Mouse (Mus musculus): Measurements from ENCODE around the gene Hist1h2ab. TPM values are rescaled to one million over a fixed set of nuclear protein-coding genes. Genes with fewer than 3 reads are reported as not detected.
A peak's percentile ranks its signal among the peaks of the same experiment; 100 is the strongest.
"Not testable (repeated sequence)": the region's sequence is repeated elsewhere in the genome, so short reads cannot be mapped to it uniquely, and the experiment has no call there.

The Hist1h2ab gene
- polyA plus RNA-seq, 1 experiment from 2014 or later, result 7.2 TPM

GRCm38 (mm10) chr13:23739922-23740252 lies 11.0 kb upstream of the Hist1h2ab start:
- peaks cover 22% of the 10 kb centered on the region for H3K4me1 ChIP-seq
- peak overlapping the region; percentile 98 for H3K4me2 ChIP-seq
- WGBS, result under 1% methylated on average over 14 of the region's 14 CpGs
- H3K36me3 ChIP-seq (replicated peaks), result no peaks in the 10 kb centered on the region
- ATAC-seq (replicated peaks), result no peak; the same call in 1 of the 2 replicates
- peak overlapping the region; percentile 33; the same call in 1 of the 2 replicates for H3K9ac ChIP-seq
- no peaks in the 10 kb centered on the region for H3K27me3 ChIP-seq (replicated peaks)
- H3K27ac ChIP-seq, result peak overlapping the region; percentile 78; the same call in 1 of the 2 replicates
- no peaks in the 10 kb centered on the region for H3K9me3 ChIP-seq
- H3K4me3 ChIP-seq, result peak overlapping the region; percentile 51

DNA sequence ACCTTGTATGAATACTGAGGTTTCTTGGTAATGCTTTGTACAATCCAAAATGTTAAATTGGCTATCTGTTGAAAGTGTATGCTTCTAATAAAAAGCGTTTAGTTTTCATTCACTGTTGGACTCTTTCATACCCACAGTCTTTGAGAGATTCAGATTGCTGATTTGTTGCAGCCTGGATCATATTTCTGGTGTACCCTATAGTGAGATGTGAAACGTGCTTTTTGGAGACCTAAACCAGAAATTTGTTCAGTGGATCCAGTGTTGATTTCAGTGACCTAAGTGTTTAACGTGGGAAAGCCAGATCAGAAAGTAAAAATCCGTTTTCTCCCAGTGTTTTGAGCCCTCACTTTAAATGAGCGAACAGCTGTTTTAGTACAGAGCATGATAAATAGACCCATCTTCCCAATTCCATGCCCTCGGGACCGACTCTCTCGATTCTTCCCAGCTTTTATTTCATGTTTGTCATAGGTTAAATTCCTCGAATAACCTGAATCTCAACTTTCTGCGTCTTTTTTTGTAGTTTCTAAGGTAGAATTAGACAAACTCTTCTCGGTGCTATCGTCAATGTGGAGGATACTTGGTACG lies 10.6 kb upstream of the Hist1h2ab start:
- WGBS, result 36% methylated on average over 13 of the region's 13 CpGs

DNA sequence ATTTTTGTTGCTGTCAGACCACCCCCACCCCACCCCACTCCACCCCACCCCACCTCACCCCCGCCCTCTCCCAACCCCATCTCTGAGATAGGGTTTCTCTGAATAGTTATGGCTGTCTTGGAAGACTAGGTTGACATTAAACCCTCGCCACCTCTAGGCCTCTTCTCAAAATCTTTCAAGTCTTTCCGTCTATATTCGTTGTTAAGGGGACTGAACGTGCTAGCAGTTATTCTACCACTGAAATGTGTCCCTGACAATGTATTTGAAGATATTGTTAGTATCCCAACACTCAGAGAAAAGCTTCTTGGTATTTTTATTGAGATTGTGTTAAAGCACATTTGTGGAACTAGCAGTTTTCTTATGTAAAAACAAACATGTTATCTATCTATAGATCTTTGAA lies 10.0 kb upstream of the Hist1h2ab start:
- no peak overlapping the region for H3K9ac ChIP-seq
- H3K4me2 ChIP-seq, result no peak overlapping the region
- H3K4me1 ChIP-seq, result peaks cover 28% of the 10 kb centered on the region
- H3K27me3 ChIP-seq (replicated peaks), result no peaks in the 10 kb centered on the region
- WGBS, result 67% methylated on average over 5 of the region's 5 CpGs
- no peak overlapping the region for H3K4me3 ChIP-seq
- ATAC-seq (replicated peaks), result no peak
- H3K27ac ChIP-seq, result no peak overlapping the region
- H3K36me3 ChIP-seq (replicated peaks), result no peaks in the 10 kb centered on the region
- no peaks in the 10 kb centered on the region for H3K9me3 ChIP-seq

More for the DNA sequence above, 10.6 kb upstream of the Hist1h2ab start:
- Histone ChIP-seq H3K27ac (peak overlapping the region; percentile 78; the same call in 1 of the 2 replicates), H3K9ac (peak overlapping the region; percentile 33; the same call in 1 of the 2 replicates), H3K4me1 (peaks cover 24% of the 10 kb centered on the region), H3K4me3 (peak overlapping the region; percentile 51), H3K36me3 (replicated peaks) (no peaks in the 10 kb centered on the region), H3K27me3 (replicated peaks) (no peaks in the 10 kb centered on the region), H3K4me2 (peak overlapping the region; percentile 98), H3K9me3 (no peaks in the 10 kb centered on the region)
- ATAC-seq (replicated peaks), result no peak

- H3K9ac ChIP-seq, result no peak overlapping the region
- ATAC-seq (replicated peaks), result no peak
- H3K36me3 ChIP-seq (replicated peaks), result no peaks in the 10 kb centered on the region
- no peaks in the 10 kb centered on the region for H3K9me3 ChIP-seq
- no peak overlapping the region for H3K27ac ChIP-seq
- H3K27me3 ChIP-seq (replicated peaks), result no peaks in the 10 kb centered on the region
- peaks cover 31% of the 10 kb centered on the region for H3K4me1 ChIP-seq
- no peak overlapping the region for H3K4me3 ChIP-seq
- H3K4me2 ChIP-seq, result no peak overlapping the region
Measured at GRCm38 (mm10) chr13:23742007-23742406, 8.9 kb upstream of the Hist1h2ab start.

DNA sequence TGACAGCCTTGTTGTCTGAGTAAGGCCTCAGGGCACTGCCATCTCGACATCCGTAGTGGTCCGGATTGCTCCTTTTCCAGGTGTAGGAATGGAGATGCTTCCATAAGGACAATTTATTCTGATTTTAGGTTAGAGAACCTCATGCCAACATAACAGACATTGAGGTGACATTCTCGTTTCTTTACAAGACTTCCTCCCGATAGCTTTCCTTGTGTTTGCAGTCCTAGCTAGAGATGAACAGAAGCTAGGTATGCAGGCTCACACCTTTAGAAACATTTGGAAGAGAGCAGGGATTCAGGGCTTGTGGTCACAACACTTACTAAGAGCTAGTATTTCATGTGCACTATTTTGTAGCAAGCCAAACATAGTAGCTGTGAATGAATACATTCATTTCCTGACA lies 7.7 kb upstream of the Hist1h2ab start:
- Histone ChIP-seq H3K9me3 (no peaks in the 10 kb centered on the region), H3K4me1 (peaks cover 36% of the 10 kb centered on the region), H3K9ac (no peak overlapping the region), H3K27ac (no peak overlapping the region), H3K36me3 (replicated peaks) (no peaks in the 10 kb centered on the region), H3K27me3 (replicated peaks) (no peaks in the 10 kb centered on the region), H3K4me2 (no peak overlapping the region), H3K4me3 (no peak overlapping the region)
- 84% methylated on average over 5 of the region's 5 CpGs for WGBS
- ATAC-seq (replicated peaks), result no peak

- Histone ChIP-seq H3K9me3 (no peaks in the 10 kb centered on the region), H3K4me1 (peaks cover 32% of the 10 kb centered on the region), H3K9ac (no peak overlapping the region), H3K4me2 (no peak overlapping the region), H3K4me3 (no peak overlapping the region), H3K27me3 (replicated peaks) (no peaks in the 10 kb centered on the region), H3K36me3 (replicated peaks) (no peaks in the 10 kb centered on the region), H3K27ac (no peak overlapping the region)
- WGBS, result 38% methylated on average over 4 of the region's 4 CpGs
- ATAC-seq (replicated peaks), result no peak
Measured at GRCm38 (mm10) chr13:23743963-23744362, 7.0 kb upstream of the Hist1h2ab start.

DNA sequence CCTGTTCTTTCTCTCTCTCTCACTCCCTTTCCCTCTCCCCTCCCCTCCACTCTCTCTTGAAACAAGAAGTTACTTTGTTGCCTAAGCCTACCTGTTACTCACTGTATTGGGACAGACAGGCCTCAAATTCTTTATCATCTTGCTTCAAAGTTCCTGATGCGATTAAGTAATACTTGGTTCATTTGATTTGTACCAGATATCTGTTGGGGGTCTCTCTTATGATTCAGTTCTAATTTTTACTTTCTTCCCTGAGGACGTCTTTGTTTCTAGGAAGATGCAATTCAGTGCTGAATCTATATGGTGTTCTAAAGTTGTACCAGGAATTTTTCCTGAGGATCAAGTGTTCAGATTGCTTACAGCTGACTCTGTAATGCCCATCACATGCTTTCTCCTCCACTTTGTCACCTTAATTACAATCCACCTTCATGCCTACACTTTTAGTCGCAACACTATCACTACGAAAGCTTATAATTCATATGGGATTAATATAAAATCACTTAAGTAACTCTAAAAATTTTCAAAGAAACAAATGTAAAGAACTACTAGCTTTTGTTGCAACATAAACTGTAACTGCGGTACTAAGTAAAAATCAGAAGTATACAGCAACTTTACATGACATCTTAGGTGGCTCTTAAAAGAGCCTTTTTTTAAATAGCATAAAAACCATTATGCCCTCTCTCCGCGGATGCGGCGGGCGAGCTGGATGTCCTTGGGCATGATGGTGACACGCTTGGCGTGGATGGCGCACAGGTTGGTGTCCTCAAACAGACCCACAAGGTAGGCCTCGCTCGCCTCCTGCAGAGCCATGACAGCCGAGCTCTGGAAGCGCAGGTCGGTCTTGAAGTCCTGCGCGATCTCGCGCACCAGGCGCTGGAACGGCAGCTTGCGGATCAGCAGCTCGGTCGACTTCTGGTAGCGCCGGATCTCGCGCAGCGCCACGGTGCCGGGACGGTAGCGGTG lies 6.2 kb upstream of the Hist1h2ab start:
- H3K27ac ChIP-seq, result no peak overlapping the region
- 2% methylated on average over 17 of the region's 36 CpGs for WGBS
- no peaks in the 10 kb centered on the region for H3K9me3 ChIP-seq
- no peak overlapping the region for H3K9ac ChIP-seq
- peaks cover 26% of the 10 kb centered on the region for H3K4me1 ChIP-seq
- no peaks in the 10 kb centered on the region for H3K27me3 ChIP-seq (replicated peaks)
- peak overlapping the region; percentile 46 for H3K4me3 ChIP-seq
- peak overlapping the region; percentile 86 for H3K4me2 ChIP-seq
- no peak for ATAC-seq (replicated peaks)
- no peaks in the 10 kb centered on the region for H3K36me3 ChIP-seq (replicated peaks)

- H3K9ac ChIP-seq, result peak within 1 kb of the TSS; percentile 37; the same call in 1 of the 2 replicates
- H3K27me3 ChIP-seq (replicated peaks), result no peaks in the 10 kb centered on the region
- ATAC-seq (replicated peaks), result peak; percentile 77
- peak within 1 kb of the TSS; percentile 86 for H3K4me2 ChIP-seq
- H3K4me3 ChIP-seq, result peak within 1 kb of the TSS; percentile 46
- no peaks in the 10 kb centered on the region for H3K9me3 ChIP-seq
- peaks cover 19% of the 10 kb centered on the region for H3K4me1 ChIP-seq
- under 1% methylated on average over 24 of the region's 28 CpGs for WGBS
- H3K36me3 ChIP-seq (replicated peaks), result no peaks in the 10 kb centered on the region
- peak within 1 kb of the TSS; percentile 96 for H3K27ac ChIP-seq
Measured at GRCm38 (mm10) chr13:23745381-23746161, 5.4 kb upstream of the Hist1h2ab start, which contains the start of gene Hist1h3c. Gene Hist1h3c, minus strand, starts transcription at chr13:23745602.

- peak; percentile 92 for ATAC-seq (replicated peaks)
- not testable (repeated sequence) for H3K9me3 ChIP-seq; H3K36me3 ChIP-seq (replicated peaks); H3K27me3 ChIP-seq (replicated peaks)
- Histone ChIP-seq H3K4me2 (peak within 1 kb of the TSS; percentile 86), H3K4me1 (peaks cover 21% of the 10 kb centered on the region), H3K9ac (peak within 1 kb of the TSS; percentile 37), H3K27ac (peak within 1 kb of the TSS; percentile 96), H3K4me3 (peak within 1 kb of the TSS; percentile 46)
- 1% methylated on average over 46 of the region's 58 CpGs for WGBS
Measured at GRCm38 (mm10) chr13:23746201-23747080, 4.5 kb upstream of the Hist1h2ab start, which contains the start of gene Hist1h2bb. Gene Hist1h2bb, plus strand, starts transcription at chr13:23746734.

DNA sequence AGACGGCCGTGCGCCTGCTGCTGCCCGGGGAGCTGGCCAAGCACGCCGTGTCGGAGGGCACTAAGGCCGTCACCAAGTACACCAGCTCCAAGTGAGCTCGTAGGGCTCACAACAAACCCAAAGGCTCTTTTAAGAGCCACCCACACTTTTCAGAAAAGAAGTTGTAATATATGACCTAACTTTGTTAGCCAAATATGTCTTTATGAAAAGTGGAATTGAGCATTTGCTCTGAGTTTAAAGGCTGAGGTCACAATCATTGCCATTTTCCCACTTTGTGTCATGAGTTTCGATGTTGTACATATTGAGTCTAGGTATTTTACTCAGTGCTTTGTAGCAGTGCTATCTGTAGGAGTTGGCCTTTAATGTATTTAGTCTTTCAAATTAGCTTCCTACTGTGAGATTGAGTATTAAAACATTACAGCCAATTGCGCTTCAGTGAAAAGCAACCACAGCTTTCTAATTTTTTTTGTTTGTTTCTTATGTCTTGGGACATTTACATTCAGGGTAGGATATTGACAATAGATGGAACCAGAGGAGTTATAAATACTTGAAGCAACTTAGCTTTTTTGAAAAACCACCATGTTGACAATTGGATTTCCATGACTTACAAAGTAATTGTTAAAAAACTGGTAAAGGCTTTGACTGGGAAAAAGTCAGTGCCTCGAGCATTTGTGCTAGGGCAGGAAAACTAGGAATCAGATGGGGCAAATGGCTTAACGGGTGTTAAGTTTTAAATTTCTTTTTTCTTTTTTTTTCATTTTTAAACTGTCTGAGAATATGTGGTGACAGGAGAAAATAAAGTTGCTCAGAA lies 3.6 kb upstream of the Hist1h2ab start:
- no peak; the same call in 1 of the 2 replicates for ATAC-seq (replicated peaks)

More for the DNA sequence above, 3.6 kb upstream of the Hist1h2ab start:
- Histone ChIP-seq H3K27ac (peak overlapping the region; percentile 96), H3K4me2 (peak overlapping the region; percentile 86), H3K36me3 (replicated peaks) (no peaks in the 10 kb centered on the region), H3K9ac (0 out of 2 replicates have a peak overlapping the region, but pooled peaks have one; percentile 20), H3K4me1 (peaks cover 24% of the 10 kb centered on the region), H3K9me3 (no peaks in the 10 kb centered on the region), H3K27me3 (replicated peaks) (no peaks in the 10 kb centered on the region), H3K4me3 (peak overlapping the region; percentile 46)
- 2% methylated on average over 13 of the region's 13 CpGs for WGBS

Data from midbrain, embryonic 15.5 days (tissue).